Mouse (Mus musculus): ENCODE results near the gene Hoxd3.

GRCm38 (mm10) chr2:74739476-74739800, 27.7 kb downstream of the Hoxd3 start:
- TF ChIP-seq CTCF (IDR thresholded peaks at IDR 0.05 in 2 of 3, conservative IDR thresholded peaks at IDR 0.05 in 1 of 3; ENCODE audit: control insufficient read depth in 1 of 3, insufficient read depth in 1 of 3, low read depth in 2 of 3, low read length in 3 of 3, poor library complexity in 1 of 3, severe bottlenecking in 1 of 3) (no peak), TAL1 (IDR thresholded peaks at IDR 0.05; ENCODE audit: low read length) (no peak), GATA1 (IDR thresholded peaks at IDR 0.05; ENCODE audit: low read depth, low read length) (no peak), JUND (IDR thresholded peaks at IDR 0.05; ENCODE audit: low read depth, low read length) (no peak), ZNF384 (IDR thresholded peaks at IDR 0.05; ENCODE audit: low read depth, low read length) (no peak), KAT2A (conservative IDR thresholded peaks at IDR 0.05; ENCODE audit: low read depth, low read length) (no peak)
